Mouse (Mus musculus) heart, postnatal 36 days (tissue): Measurements from ENCODE around the gene Prokr2. TPM values are rescaled to one million over a fixed set of nuclear protein-coding genes. Genes with fewer than 3 reads are reported as not detected.
A peak's percentile ranks its signal among the peaks of the same experiment; 100 is the strongest.
"Not testable (repeated sequence)": the region's sequence is repeated elsewhere in the genome, so short reads cannot be mapped to it uniquely, and the experiment has no call there.

ENCODE experiments used
- DNase-seq, 2 experiments: peaks; one replicate each; pipeline ENCODE4 v3.0.0; 2021 to 2022
- intact Hi-C: fragments of 180-260 bp; cut with DNase I; formaldehyde crosslinking; loops from one replicate; pipeline ENCODE4 v1.15.1; 2025
- total RNA-seq, 2 experiments: library from RNA; stranded (reverse); gene quantifications; 2 replicates each; pipeline ENCODE4 v1.2.3; 2021

Gene Prokr2
- total RNA-seq, 2 experiments from 2014 or later, result 0.11 TPM; not detected in 1

DNA sequence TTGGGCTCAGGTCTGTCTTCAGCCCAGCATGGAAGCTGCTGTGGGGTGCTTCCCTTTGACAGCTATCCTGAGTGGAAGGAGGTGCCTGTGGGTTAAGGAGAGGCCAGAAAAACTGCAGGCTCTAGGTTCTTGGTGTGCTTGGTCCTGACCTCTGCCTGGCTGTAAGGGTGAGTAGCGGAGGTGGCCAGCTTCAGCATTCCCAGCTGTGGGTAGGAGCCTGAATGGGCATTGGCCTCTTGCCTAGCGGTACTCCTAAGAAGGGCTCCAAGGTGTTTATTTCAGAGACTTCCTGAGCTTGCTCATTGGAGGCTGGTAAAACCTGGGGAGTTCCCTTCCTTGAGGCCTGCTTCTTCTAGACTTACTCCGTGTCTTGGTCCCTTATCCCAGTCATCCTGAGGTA, 94.0 kb downstream of the Prokr2 start:
- intact Hi-C loops, result loop anchor here (10.0 kb wide), 1 partner anchor 424 kb away; no protein-coding TSS in a partner anchor

DNA sequence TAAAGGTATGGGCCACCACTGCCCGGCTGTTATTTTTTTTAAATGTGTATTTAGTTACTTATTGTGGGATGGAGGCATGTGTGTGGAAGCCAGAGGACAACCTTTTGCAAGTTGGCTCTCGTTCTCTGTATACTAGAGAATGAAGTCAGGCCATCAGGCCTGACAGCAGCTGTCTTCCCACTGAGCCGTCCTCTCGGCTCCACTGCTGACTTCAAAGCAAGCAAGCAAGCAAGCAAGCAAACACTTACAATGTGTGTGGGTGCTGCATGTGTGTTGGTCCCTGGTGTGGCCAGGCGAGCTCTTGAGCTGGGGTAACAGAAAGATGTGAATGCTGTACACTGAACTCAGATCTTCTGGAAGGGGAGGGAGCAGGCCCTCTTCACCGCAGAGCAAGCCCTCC, 94.4 kb downstream of the Prokr2 start:
- no peak for DNase-seq
- intact Hi-C loops, result loop anchor here (10.0 kb wide), 1 partner anchor 424 kb away; no protein-coding TSS in a partner anchor

More for the DNA sequence above, 94.0 kb downstream of the Prokr2 start:
- DNase-seq, result peak; percentile 23 to 39

DNA sequence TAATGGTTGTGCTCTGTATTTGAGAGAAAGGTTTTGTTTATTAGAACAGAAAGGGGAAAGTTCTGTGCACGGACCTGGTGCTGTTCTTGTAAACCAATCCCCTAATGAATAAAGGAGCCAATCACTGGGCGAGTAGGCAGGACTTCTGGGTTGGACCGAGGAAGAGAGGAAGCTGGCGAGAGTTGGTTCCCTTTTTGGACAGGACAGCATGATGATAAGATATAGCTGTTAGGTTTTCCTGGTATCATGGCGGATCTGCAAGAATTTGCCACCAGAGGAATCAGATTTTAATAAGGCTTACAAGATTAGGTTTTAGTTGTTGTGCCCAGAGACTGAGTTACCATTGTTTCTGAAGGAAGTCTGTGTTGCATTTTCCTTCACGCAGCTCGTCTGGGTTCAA, 96.0 kb downstream of the Prokr2 start:
- intact Hi-C loops, result loop anchor here (10.0 kb wide), 1 partner anchor 286 kb away; no protein-coding TSS in a partner anchor
- DNase-seq, result not testable (repeated sequence)

Other genes starting within 250 kb of the Prokr2 start
- gene Slc23a2, start 240.3 kb downstream of the Prokr2 start, total RNA-seq, result 10 to 100 TPM; 13.0 to 14.1 TPM
- 10 to 100 TPM; 23.6 to 26.1 TPM for gene Tmem230, start 137.6 kb downstream of the Prokr2 start, total RNA-seq
- 10 to 100 TPM; 35.1 to 43.6 TPM for gene Pcna, start 132.1 kb downstream of the Prokr2 start, total RNA-seq
- 10 to 100 TPM; 80.8 to 84.3 TPM for gene Cds2, start 122.3 kb downstream of the Prokr2 start, total RNA-seq
- 100 to 1,000 TPM; 251 to 323 TPM for gene Gpcpd1, start 202.3 kb upstream of the Prokr2 start, total RNA-seq